Mouse (Mus musculus) testis, adult 10 weeks (tissue): ENCODE data around the gene Elk4. TPM values are rescaled to one million over a fixed set of nuclear protein-coding genes. Genes with fewer than 3 reads are reported as not detected.

Experiments
- polyA plus RNA-seq: library from polyadenylated mRNA; stranded (reverse); fragments of 350-450 nt; fragmentation: Illumina TruSeq; extraction: RNeasy Lipid Tissue Mini Kit (QIAGEN cat#74804); gene quantifications from one replicate; pipeline ENCODE4 v1.2.3, GENCODE M21; 2014; ENCODE audit warnings: low read depth, low replicate concordance

The Elk4 gene
- polyA plus RNA-seq = 4.8 TPM

GRCm38 (mm10) chr1:132007282-132007815, at the start of gene Elk4:
TSS of gene Elk4 (plus strand) at chr1:132007607.

GRCm38 (mm10) chr1:131962606-131963084, 44.8 kb upstream of the Elk4 start, which contains the start of gene Slc45a3:
TSS of gene Slc45a3 (plus strand) at chr1:131962967.

GRCm38 (mm10) chr1:132067261-132068255, 60.2 kb downstream of the Elk4 start, which contains the start of gene Mfsd4a:
TSS of gene Mfsd4a (minus strand) at chr1:132068062.

Other genes starting within 250 kb of the Elk4 start
- gene Pm20d1, start 210.2 kb upstream of the Elk4 start, polyA plus RNA-seq = 1.1 TPM
- gene Slc41a1, start 180.1 kb upstream of the Elk4 start, polyA plus RNA-seq = 5.9 TPM
- 0.80 TPM for gene Rab29, start 140.4 kb upstream of the Elk4 start, polyA plus RNA-seq
- 28.9 TPM for gene Nucks1, start 97.1 kb upstream of the Elk4 start, polyA plus RNA-seq
- gene Slc45a3, start 44.6 kb upstream of the Elk4 start, polyA plus RNA-seq = 1.4 TPM
- 0.22 TPM for gene Mfsd4a, start 60.5 kb downstream of the Elk4 start, polyA plus RNA-seq
- 1.2 TPM for gene Cdk18, start 132.1 kb downstream of the Elk4 start, polyA plus RNA-seq
- 90.8 TPM for gene Lemd1, start 183.8 kb downstream of the Elk4 start, polyA plus RNA-seq
- gene AC124108.1, start 183.8 kb downstream of the Elk4 start, polyA plus RNA-seq = 0.11 TPM
- 0.78 TPM for gene Gm10188, start 222.2 kb downstream of the Elk4 start, polyA plus RNA-seq